Mouse (Mus musculus) kidney, embryonic 16.5 days (tissue): ENCODE results near the gene 2900011O08Rik. TPM values are rescaled to one million over a fixed set of nuclear protein-coding genes. Genes with fewer than 3 reads are reported as not detected.
"Not testable (repeated sequence)": the region's sequence is repeated elsewhere in the genome, so short reads cannot be mapped to it uniquely, and the experiment has no call there.

ENCODE experiments used
- ATAC-seq: fragments of 200-750 bp; cut with Nextera tagmentation; 2 replicates; pipeline ENCODE4 v1.8.0; 2017; ENCODE audit warnings: moderate TSS enrichment; ENCODE audit not compliant: low FRiP score, low TSS enrichment
- H3K27ac ChIP-seq: fragments of 300-500 bp; sonication (generic); 2 replicates; pipeline ENCODE4 v1.5.1; 2014; ENCODE audit warnings: low read length
- H3K27me3 ChIP-seq: fragments of 300-500 bp; sonication (generic); 2 replicates; pipeline ENCODE4 v1.6.1; 2014; ENCODE audit warnings: low read length, control low read depth, mixed read lengths; ENCODE audit not compliant: insufficient read depth
- H3K36me3 ChIP-seq: fragments of 300-500 bp; sonication (generic); 2 replicates; pipeline ENCODE4 v1.6.1; 2014; ENCODE audit warnings: low read length, control low read depth, mixed read lengths; ENCODE audit not compliant: insufficient read depth
- H3K4me1 ChIP-seq: fragments of 300-500 bp; sonication (generic); 2 replicates; pipeline ENCODE4 v1.6.1; 2014; ENCODE audit warnings: low read length, control low read depth, mixed read lengths; ENCODE audit not compliant: insufficient read depth
- H3K4me2 ChIP-seq: fragments of 300-500 bp; sonication (generic); replicated peaks from 2 replicates; pipeline ENCODE4 v1.6.1; 2014; ENCODE audit warnings: low read depth, low read length
- H3K4me3 ChIP-seq: fragments of 300-500 bp; sonication (generic); 2 replicates; pipeline ENCODE4 v1.5.1; 2014; ENCODE audit warnings: mild to moderate bottlenecking, low read length
- H3K9ac ChIP-seq: fragments of 300-500 bp; sonication (generic); replicated peaks from 2 replicates; pipeline ENCODE4 v1.6.1; 2014; ENCODE audit warnings: low read length
- H3K9me3 ChIP-seq: fragments of 300-500 bp; sonication (generic); 2 replicates; pipeline ENCODE4 v1.6.1; 2016; ENCODE audit warnings: low read length, control low read depth
- WGBS: fragments of 180-500 bp; shearing (Covaris S2); extraction: QIAGEN DNeasy Blood & Tissue Kit; methylation state at CpG from one replicate; pipeline ENCODE4 v1.1.7; 2014; 5-methylcytosine and 5-hydroxymethylcytosine counted together
- polyA plus RNA-seq: library from polyadenylated mRNA; unstranded; fragments of >200 nt; fragmentation: Nextera tagmentation; extraction: Ambion mirVana; gene quantifications from 2 replicates; pipeline ENCODE4 v1.2.1, GENCODE M21; 2015

2900011O08Rik gene
- polyA plus RNA-seq, 1 experiment from 2014 or later: 1.7 TPM

DNA sequence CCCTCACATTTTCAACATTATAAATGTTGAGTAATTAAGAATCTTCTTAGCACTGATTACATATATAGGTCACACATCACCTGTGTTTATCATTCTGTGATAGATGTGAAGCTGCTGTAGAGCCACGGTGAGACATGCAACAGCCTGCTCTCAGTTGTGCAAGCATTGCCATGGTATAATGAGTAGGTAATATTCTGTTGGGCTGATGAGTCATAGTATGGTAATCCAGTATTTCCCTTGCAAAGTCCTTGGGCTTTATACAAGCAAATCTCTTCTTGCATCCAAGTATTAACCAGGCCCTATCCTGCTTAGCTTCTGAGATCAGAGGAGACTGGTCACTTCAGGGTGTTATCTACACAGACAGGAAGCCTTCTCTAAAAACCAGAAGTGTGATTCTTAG lies 17.3 kb upstream of the 2900011O08Rik start:
- no peak for ATAC-seq
- Histone ChIP-seq H3K4me2 (no peak overlapping the region), H3K27me3 (no peaks in the 10 kb centered on the region), H3K9ac (no peak overlapping the region), H3K4me1 (no peaks in the 10 kb centered on the region), H3K27ac (no peak overlapping the region), H3K4me3 (no peak overlapping the region), H3K36me3 (no peaks in the 10 kb centered on the region), H3K9me3 (no peaks in the 10 kb centered on the region)
- 85% methylated on average over 1 of the region's 1 CpGs for WGBS

DNA sequence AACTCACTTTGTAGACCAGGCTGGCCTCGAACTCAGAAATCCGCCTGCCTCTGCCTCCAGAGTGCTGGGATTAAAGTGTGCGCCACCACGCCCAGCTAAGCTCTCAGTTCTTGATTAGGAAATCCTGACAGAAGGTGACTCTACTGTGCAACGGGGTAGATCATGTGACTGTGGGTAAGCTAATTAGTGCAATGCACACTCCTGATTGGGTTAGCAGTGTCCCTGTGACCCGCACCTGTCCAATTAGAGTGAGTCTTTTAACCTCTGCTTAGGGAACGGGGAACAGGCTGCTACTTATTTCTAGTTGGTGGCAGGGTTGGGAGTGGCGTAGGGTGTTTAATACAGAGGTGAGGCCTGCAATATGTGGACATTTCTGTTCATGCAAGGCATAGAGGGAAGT lies 14.4 kb upstream of the 2900011O08Rik start:
- Histone ChIP-seq H3K4me1 (no peaks in the 10 kb centered on the region), H3K9me3 (no peaks in the 10 kb centered on the region), H3K9ac (no peak overlapping the region), H3K36me3 (no peaks in the 10 kb centered on the region), H3K27me3 (no peaks in the 10 kb centered on the region), H3K4me2 (no peak overlapping the region), H3K4me3 (no peak overlapping the region), H3K27ac (no peak overlapping the region)
- no peak for ATAC-seq
- WGBS: 91% methylated on average over 7 of the region's 8 CpGs

DNA sequence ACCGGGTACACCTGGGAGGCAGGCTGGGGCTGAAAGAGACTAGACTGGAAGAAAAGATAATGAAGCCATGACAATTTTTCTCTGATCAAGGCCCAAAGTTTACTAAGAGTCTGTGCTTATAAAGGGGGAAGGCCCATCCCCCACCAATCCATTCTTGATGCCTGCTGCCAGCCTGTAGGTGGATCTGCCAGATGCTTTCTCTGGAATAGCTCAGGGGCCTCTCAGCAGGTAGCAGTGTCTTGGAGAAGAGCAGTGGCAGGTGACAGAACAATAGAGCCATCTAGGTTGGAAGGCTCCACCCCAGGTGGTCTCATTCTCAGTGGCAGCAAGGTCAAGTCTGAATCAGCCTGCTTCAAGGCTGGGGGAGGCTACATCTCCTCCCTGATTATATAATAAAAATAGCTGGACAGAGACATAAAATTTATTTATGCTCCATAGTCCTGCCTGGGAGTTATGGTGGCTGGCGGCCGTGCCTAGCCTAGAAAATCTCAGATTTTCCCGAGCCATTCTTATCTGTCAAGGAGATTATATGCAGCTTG lies 10.0 kb upstream of the 2900011O08Rik start:
- not testable (repeated sequence) for H3K36me3 ChIP-seq, ATAC-seq, H3K27me3 ChIP-seq, H3K9ac ChIP-seq, H3K9me3 ChIP-seq, H3K4me2 ChIP-seq, H3K27ac ChIP-seq, H3K4me3 ChIP-seq, H3K4me1 ChIP-seq
- WGBS: 79% methylated on average over 4 of the region's 4 CpGs

DNA sequence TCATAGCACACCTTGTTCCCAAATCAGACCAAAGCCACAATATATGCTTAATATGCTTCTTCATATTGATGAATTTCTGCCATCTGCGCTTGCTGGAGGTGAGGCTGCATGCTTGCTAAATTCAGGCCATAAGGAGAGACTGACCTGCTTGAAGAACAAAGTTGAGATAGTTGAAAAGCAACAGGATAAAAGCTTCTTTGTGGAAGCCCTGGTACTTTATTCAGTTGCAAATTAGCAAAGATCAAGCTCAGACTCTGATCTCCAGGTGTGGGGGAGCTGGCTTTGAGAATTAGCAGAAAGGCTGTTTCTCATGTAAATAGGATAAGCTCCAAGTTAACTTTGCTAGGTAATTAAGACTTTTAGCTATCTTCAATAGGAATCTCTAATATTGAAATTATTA lies 9.4 kb upstream of the 2900011O08Rik start:
- not testable (repeated sequence) for H3K27ac ChIP-seq, H3K4me3 ChIP-seq, H3K36me3 ChIP-seq, H3K27me3 ChIP-seq, H3K9me3 ChIP-seq, H3K4me1 ChIP-seq, H3K4me2 ChIP-seq, ATAC-seq, H3K9ac ChIP-seq
- 59% methylated on average over 1 of the region's 1 CpGs for WGBS

DNA sequence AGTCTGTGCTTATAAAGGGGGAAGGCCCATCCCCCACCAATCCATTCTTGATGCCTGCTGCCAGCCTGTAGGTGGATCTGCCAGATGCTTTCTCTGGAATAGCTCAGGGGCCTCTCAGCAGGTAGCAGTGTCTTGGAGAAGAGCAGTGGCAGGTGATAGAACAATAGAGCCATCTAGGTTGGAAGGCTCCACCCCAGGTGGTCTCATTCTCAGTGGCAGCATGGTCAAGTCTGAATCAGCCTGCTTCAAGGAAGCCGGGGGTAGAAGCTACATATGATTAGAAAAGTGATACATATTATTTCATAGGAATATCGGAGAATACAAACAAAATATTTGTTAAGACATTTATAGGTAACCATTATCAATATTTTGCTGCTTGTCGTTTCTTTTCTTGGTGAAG lies 4.7 kb upstream of the 2900011O08Rik start:
- H3K4me1 ChIP-seq, ATAC-seq, H3K27ac ChIP-seq, H3K36me3 ChIP-seq, H3K9ac ChIP-seq, H3K27me3 ChIP-seq, H3K4me2 ChIP-seq, H3K9me3 ChIP-seq, H3K4me3 ChIP-seq: not testable (repeated sequence)
- 78% methylated on average over 3 of the region's 3 CpGs for WGBS

DNA sequence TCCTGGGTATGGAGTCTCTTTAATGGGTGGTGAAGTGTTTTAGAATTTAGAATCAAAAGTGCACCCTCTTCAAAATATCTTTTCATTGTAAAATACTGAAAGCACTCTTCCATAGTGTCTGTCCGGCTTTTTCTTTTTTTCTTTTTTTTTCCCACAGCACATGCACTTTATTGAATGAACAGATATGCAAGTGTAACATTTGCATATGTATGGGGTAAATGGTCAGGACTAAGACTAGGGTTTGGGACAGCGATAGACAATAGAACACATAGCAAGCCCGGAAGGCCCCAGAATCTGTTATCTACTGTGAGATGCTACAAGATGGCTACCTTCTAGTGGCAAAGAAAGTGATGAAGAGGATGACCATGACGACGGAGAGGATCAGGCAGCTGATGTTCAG lies 3.2 kb upstream of the 2900011O08Rik start:
- peaks cover 9% of the 10 kb centered on the region; the same call in 1 of the 2 replicates for H3K4me1 ChIP-seq
- WGBS: 94% methylated on average over 5 of the region's 5 CpGs
- no peaks in the 10 kb centered on the region for H3K36me3 ChIP-seq
- no peak overlapping the region for H3K9ac ChIP-seq
- H3K9me3 ChIP-seq: no peaks in the 10 kb centered on the region
- H3K4me2 ChIP-seq: no peak overlapping the region
- H3K27me3 ChIP-seq: no peaks in the 10 kb centered on the region
- ATAC-seq: no peak
- no peak overlapping the region for H3K27ac ChIP-seq
- H3K4me3 ChIP-seq: no peak overlapping the region

DNA sequence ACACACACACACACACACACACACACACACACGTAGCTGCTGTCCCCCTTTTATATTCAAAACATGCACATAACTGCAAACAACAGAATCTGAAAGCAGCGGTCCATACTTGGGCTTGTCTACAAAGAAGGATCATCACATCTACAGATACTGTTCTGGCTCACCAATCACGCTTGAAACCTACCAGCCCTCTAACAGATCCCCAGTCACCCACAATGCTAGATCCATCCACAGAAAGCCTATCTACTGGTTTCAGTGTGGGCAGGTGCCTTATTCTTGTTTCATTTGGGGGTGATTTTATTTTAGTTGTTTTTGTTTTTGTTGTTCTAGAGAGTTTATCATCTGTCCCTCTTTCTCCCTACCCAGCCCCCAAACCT lies 219 bp upstream of the 2900011O08Rik start:
- Histone ChIP-seq H3K27me3 (no peaks in the 10 kb centered on the region), H3K9me3 (no peaks in the 10 kb centered on the region), H3K4me2 (peak overlapping the region; percentile 69), H3K27ac (no peak overlapping the region), H3K4me3 (peak overlapping the region; percentile 47), H3K9ac (no peak overlapping the region), H3K36me3 (no peaks in the 10 kb centered on the region), H3K4me1 (peaks cover 9% of the 10 kb centered on the region; the same call in 1 of the 2 replicates)
- ATAC-seq: no peak
- WGBS: 66% methylated on average over 3 of the region's 3 CpGs

DNA sequence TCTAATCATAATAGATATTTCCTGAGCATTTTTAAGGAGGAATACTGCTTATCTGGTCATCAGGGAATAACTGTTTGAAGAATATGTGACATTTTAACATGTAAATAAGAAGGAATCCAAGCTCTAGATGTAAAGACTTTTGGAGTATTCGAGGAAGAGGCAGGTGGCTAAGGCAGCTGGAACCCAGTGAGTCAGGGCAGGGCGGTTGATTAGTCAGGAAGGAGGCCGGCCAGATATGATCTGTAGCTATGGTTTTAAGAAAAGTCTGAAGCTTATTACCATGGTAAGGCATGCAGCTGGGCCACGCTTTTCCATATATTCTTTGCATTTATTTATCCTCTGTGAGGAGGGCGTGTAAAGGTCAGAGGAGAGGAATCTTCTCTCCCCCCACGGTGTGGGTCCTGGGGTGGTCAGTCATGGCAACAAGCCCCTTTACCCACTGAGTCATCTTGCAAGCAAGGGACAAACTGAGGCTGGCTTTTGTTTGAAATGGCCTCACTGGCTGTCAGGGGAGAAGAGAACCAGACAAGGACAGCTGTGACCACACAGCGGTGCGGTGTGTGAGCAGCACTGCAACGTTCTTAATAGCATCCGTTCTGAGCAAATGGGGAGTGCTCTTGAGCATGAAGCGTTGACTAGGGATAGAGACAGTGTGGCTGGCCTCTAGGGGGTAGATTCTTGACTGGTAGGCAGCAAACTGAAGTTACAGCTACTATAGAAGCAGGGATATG lies 6.3 kb downstream of the 2900011O08Rik start:
- WGBS: 74% methylated on average over 11 of the region's 11 CpGs
- no peaks in the 10 kb centered on the region for H3K27me3 ChIP-seq
- no peak overlapping the region for H3K27ac ChIP-seq
- no peaks in the 10 kb centered on the region for H3K9me3 ChIP-seq
- no peak for ATAC-seq
- H3K9ac ChIP-seq: no peak overlapping the region
- no peak overlapping the region for H3K4me2 ChIP-seq
- H3K4me1 ChIP-seq: no peaks in the 10 kb centered on the region
- H3K36me3 ChIP-seq: no peaks in the 10 kb centered on the region
- H3K4me3 ChIP-seq: no peak overlapping the region

DNA sequence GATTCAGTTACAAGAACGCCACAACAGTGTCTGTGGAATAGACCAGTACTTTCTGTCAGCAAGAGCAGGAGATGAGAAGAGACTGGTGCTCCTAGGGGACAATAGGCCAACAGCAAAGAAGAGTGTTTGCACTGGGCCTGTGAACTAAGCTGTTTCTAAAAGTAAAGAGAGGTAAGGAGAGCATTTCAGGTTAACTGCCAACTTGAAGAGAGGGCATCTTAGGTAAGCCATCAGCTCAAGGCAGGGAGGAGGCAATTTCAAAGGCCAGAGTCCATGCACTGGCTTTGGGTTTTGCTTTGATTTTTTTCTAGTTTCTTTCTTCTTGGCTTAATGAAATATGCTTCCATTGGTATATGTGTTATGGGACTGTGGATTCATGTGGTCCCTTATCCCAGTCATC lies 7.7 kb downstream of the 2900011O08Rik start:
- 76% methylated on average over 1 of the region's 1 CpGs for WGBS
- no peaks in the 10 kb centered on the region for H3K4me1 ChIP-seq

DNA sequence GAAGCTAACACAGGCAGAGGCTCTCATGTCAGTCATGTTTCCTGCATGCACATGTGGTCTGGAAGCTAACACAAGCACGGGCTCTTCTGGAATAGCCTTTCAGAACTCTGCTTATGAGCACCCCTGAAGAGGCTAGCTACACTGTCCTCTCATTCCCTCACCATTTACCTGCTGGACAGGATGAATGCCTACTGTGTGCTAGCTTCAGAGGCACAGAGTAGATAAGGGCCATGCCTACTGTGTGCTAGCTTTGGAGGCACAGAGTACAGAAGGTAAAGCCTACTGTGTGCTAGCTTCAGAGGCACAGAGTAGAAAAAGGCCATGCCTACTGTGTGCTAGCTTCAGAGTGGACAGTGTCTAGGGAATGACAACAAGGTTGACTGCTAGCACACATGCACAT lies 8.1 kb downstream of the 2900011O08Rik start:
- no peaks in the 10 kb centered on the region for H3K9me3 ChIP-seq
- ATAC-seq: no peak
- WGBS: 90% methylated on average over 1 of the region's 1 CpGs

More for the DNA sequence above, 7.7 kb downstream of the 2900011O08Rik start:
- no peak overlapping the region for H3K4me2 ChIP-seq
- H3K4me3 ChIP-seq: no peak overlapping the region
- H3K9me3 ChIP-seq: no peaks in the 10 kb centered on the region
- no peak overlapping the region for H3K9ac ChIP-seq
- ATAC-seq: no peak
- H3K27ac ChIP-seq: no peak overlapping the region
- no peaks in the 10 kb centered on the region for H3K36me3 ChIP-seq
- no peaks in the 10 kb centered on the region for H3K27me3 ChIP-seq

More for the DNA sequence above, 8.1 kb downstream of the 2900011O08Rik start:
- Histone ChIP-seq H3K4me2 (no peak overlapping the region), H3K9ac (no peak overlapping the region), H3K27ac (no peak overlapping the region), H3K4me1 (no peaks in the 10 kb centered on the region), H3K4me3 (no peak overlapping the region), H3K36me3 (no peaks in the 10 kb centered on the region), H3K27me3 (no peaks in the 10 kb centered on the region)
